Mouse (Mus musculus) testis, adult 2 months (tissue): ENCODE results near the gene Rhbg.
"Not testable (repeated sequence)": the region's sequence is repeated elsewhere in the genome, so short reads cannot be mapped to it uniquely, and the experiment has no call there.

Experiments used
- CTCF ChIP-seq: fragments of 200-500 bp; IDR thresholded peaks from 2 replicates; pipeline ENCODE4 v1.5.1; 2012; ENCODE audit warnings: low read depth, mild to moderate bottlenecking, inconsistent platforms, low read length, moderate library complexity; ENCODE audit not compliant: control insufficient read depth, insufficient read depth, insufficient replicate concordance
- POLR2A ChIP-seq: fragments of 200-500 bp; IDR thresholded peaks from 2 replicates; pipeline ENCODE4 v1.6.1; 2012; ENCODE audit warnings: low read depth, mild to moderate bottlenecking, inconsistent platforms, low read length, moderate library complexity; ENCODE audit not compliant: control insufficient read depth

DNA sequence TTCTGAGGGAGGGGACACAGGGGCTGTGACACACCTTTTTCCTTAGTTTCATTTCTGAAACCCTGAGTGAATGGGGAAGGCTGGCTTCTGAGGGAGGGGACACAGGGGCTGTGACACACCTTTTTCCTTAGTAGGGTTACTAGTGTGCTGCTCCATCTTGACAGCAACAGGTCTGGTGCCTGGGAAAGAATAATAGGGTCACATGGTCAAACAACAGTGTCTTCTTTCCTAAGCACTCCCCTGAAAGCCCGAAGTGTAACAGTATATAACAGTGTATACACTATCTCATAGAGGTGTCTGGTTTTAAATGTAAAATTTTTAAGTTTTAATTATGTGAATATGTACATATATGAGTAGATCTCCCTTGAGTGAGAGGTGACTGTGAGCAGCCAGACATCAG lies 40.8 kb upstream of the Rhbg start:
- not testable (repeated sequence) for TF ChIP-seq CTCF, POLR2A
